Mouse (Mus musculus) embryonic facial prominence, embryonic 15.5 days (tissue): ENCODE results near the gene Zswim7. TPM values are rescaled to one million over a fixed set of nuclear protein-coding genes. Genes with fewer than 3 reads are reported as not detected.

ENCODE experiments used
- ATAC-seq: fragments of 200-750 bp; cut with Nextera tagmentation; 2 replicates; pipeline ENCODE4 v1.8.0; 2017; ENCODE audit warnings: low read depth, moderate TSS enrichment; ENCODE audit not compliant: insufficient number of reproducible peaks, low FRiP score, low TSS enrichment
- H3K27ac ChIP-seq: fragments of 300-500 bp; sonication (generic); replicated peaks from 2 replicates; pipeline ENCODE4 v1.5.1; 2015; ENCODE audit warnings: mild to moderate bottlenecking, inconsistent platforms
- H3K27me3 ChIP-seq: fragments of 300-500 bp; sonication (generic); 2 replicates; pipeline ENCODE4 v1.6.1; 2015; ENCODE audit warnings: inconsistent platforms
- H3K36me3 ChIP-seq: fragments of 300-500 bp; sonication (generic); 2 replicates; pipeline ENCODE4 v1.6.1; 2015; ENCODE audit warnings: mild to moderate bottlenecking, inconsistent platforms
- H3K4me1 ChIP-seq: fragments of 300-500 bp; sonication (generic); 2 replicates; pipeline ENCODE4 v1.6.1; 2015; ENCODE audit warnings: inconsistent platforms
- H3K4me2 ChIP-seq: fragments of 300-500 bp; sonication (generic); replicated peaks from 2 replicates; pipeline ENCODE4 v1.6.1; 2015; ENCODE audit warnings: mild to moderate bottlenecking, inconsistent platforms
- H3K4me3 ChIP-seq: fragments of 300-500 bp; sonication (generic); replicated peaks from 2 replicates; pipeline ENCODE4 v1.5.1; 2015; ENCODE audit warnings: mild to moderate bottlenecking, inconsistent platforms
- H3K9ac ChIP-seq: fragments of 300-500 bp; sonication (generic); 2 replicates; pipeline ENCODE4 v1.6.1; 2015; ENCODE audit warnings: inconsistent platforms
- H3K9me3 ChIP-seq: fragments of 300-500 bp; sonication (generic); replicated peaks from 2 replicates; pipeline ENCODE4 v1.6.1; 2016; ENCODE audit warnings: inconsistent platforms
- WGBS: fragments of 180-500 bp; shearing (Covaris S2); methylation state at CpG from one replicate; pipeline ENCODE4 v1.1.7; 2015; 5-methylcytosine and 5-hydroxymethylcytosine counted together
- polyA plus RNA-seq: library from polyadenylated mRNA; unstranded; fragments of >200 nt; fragmentation: Nextera tagmentation; extraction: Ambion mirVana; gene quantifications from 2 replicates; pipeline ENCODE4 v1.2.1, GENCODE M21; 2015

The Zswim7 gene
- polyA plus RNA-seq, 1 experiment from 2014 or later: 22.3 TPM

- Histone ChIP-seq H3K4me1 (peaks cover 7% of the 10 kb centered on the region; the same call in 1 of the 2 replicates), H3K9me3 (no peaks in the 10 kb centered on the region), H3K27me3 (no peaks in the 10 kb centered on the region), H3K9ac (no peak overlapping the region), H3K36me3 (no peaks in the 10 kb centered on the region), H3K4me2 (no peak overlapping the region), H3K27ac (no peak overlapping the region), H3K4me3 (no peak overlapping the region)
- ATAC-seq: no peak
- WGBS: 90% methylated on average over 7 of the region's 7 CpGs
Measured at GRCm38 (mm10) chr11:62223962-62224361, 57.2 kb downstream of the Zswim7 start.

GRCm38 (mm10) chr11:62223416-62223815, 57.8 kb downstream of the Zswim7 start:
- Histone ChIP-seq H3K4me1 (peaks cover 7% of the 10 kb centered on the region; the same call in 1 of the 2 replicates), H3K9me3 (no peaks in the 10 kb centered on the region), H3K4me2 (no peak overlapping the region), H3K27ac (no peak overlapping the region), H3K27me3 (no peaks in the 10 kb centered on the region), H3K9ac (no peak overlapping the region), H3K36me3 (no peaks in the 10 kb centered on the region), H3K4me3 (no peak overlapping the region)
- ATAC-seq: no peak
- 84% methylated on average over 5 of the region's 5 CpGs for WGBS

- Histone ChIP-seq H3K9me3 (no peaks in the 10 kb centered on the region), H3K27me3 (no peaks in the 10 kb centered on the region), H3K27ac (no peak overlapping the region), H3K4me2 (no peak overlapping the region), H3K4me1 (peaks cover 7% of the 10 kb centered on the region; the same call in 1 of the 2 replicates), H3K36me3 (no peaks in the 10 kb centered on the region), H3K4me3 (no peak overlapping the region), H3K9ac (no peak overlapping the region)
- no peak for ATAC-seq
- 84% methylated on average over 7 of the region's 7 CpGs for WGBS
Measured at GRCm38 (mm10) chr11:62220756-62221510, 60.2 kb downstream of the Zswim7 start.

- WGBS: 68% methylated on average over 6 of the region's 6 CpGs
- no peaks in the 10 kb centered on the region for H3K36me3 ChIP-seq
- no peak overlapping the region for H3K9ac ChIP-seq
- ATAC-seq: no peak
- no peak overlapping the region for H3K27ac ChIP-seq
- H3K9me3 ChIP-seq: no peaks in the 10 kb centered on the region
- no peaks in the 10 kb centered on the region for H3K4me1 ChIP-seq
- no peak overlapping the region for H3K4me2 ChIP-seq
- H3K27me3 ChIP-seq: no peaks in the 10 kb centered on the region
- no peak overlapping the region for H3K4me3 ChIP-seq
Measured at GRCm38 (mm10) chr11:62217751-62218150, 63.4 kb downstream of the Zswim7 start.

Other genes with a start within 250 kb of the Zswim7 start
- 16.9 and 18.1 TPM in 2 replicates for gene Adora2b, start 32.4 kb downstream of the Zswim7 start, polyA plus RNA-seq
- gene Ttc19, start 98 bp upstream of the Zswim7 start, polyA plus RNA-seq: 23.6 and 24.6 TPM in 2 replicates
- gene Pigl, start 177.1 kb upstream of the Zswim7 start, polyA plus RNA-seq: 8.1 and 9.2 TPM in 2 replicates
- gene Ncor1, start 177.2 kb upstream of the Zswim7 start, polyA plus RNA-seq: 157 and 163 TPM in 2 replicates